Mouse (Mus musculus): ENCODE measurements around the gene Radil.

Radil gene

GRCm38 (mm10) chr5:142550706-142551652, at the start of gene Radil:
Gene Radil, minus strand, starts transcription at chr5:142551098.
- DNase-seq (ENCODE audit: low spot score) = peak; percentile 94

- DNase-seq (ENCODE audit: low spot score) = no peak
Measured at GRCm38 (mm10) chr5:142597648-142598390, 46.9 kb upstream of the Radil start.

GRCm38 (mm10) chr5:142596723-142597122, 45.8 kb upstream of the Radil start:
- DNase-seq (ENCODE audit: low spot score) = no peak

- no peak for DNase-seq (ENCODE audit: low spot score)
Measured at GRCm38 (mm10) chr5:142595698-142596097, 44.8 kb upstream of the Radil start.

GRCm38 (mm10) chr5:142590953-142591616, 40.2 kb upstream of the Radil start:
- DNase-seq (ENCODE audit: low spot score) = no peak

- no peak for DNase-seq (ENCODE audit: low spot score)
Measured at GRCm38 (mm10) chr5:142583616-142584126, 32.8 kb upstream of the Radil start.

GRCm38 (mm10) chr5:142581517-142581916, 30.6 kb upstream of the Radil start:
- DNase-seq (ENCODE audit: low spot score) = no peak

GRCm38 (mm10) chr5:142578192-142578591, 27.3 kb upstream of the Radil start:
- no peak for DNase-seq (ENCODE audit: low spot score)

GRCm38 (mm10) chr5:142576832-142577231, 25.9 kb upstream of the Radil start:
- DNase-seq (ENCODE audit: low spot score) = no peak

- DNase-seq (ENCODE audit: low spot score) = no peak
Measured at GRCm38 (mm10) chr5:142574323-142575057, 23.6 kb upstream of the Radil start.

GRCm38 (mm10) chr5:142564606-142565005, 13.7 kb upstream of the Radil start:
- no peak for DNase-seq (ENCODE audit: low spot score)

- DNase-seq (ENCODE audit: low spot score) = no peak
Measured at GRCm38 (mm10) chr5:142560261-142560660, 9.4 kb upstream of the Radil start.

GRCm38 (mm10) chr5:142557397-142558067, 6.6 kb upstream of the Radil start:
- peak; percentile 25 for DNase-seq (ENCODE audit: low spot score)

- DNase-seq (ENCODE audit: low spot score) = no peak
Measured at GRCm38 (mm10) chr5:142556721-142557120, 5.8 kb upstream of the Radil start.

- DNase-seq (ENCODE audit: low spot score) = no peak
Measured at GRCm38 (mm10) chr5:142555866-142556265, 5.0 kb upstream of the Radil start.

GRCm38 (mm10) chr5:142549961-142550705, 765 bp downstream of the Radil start:
- no peak for DNase-seq (ENCODE audit: low spot score)

- DNase-seq (ENCODE audit: low spot score) = no peak
Measured at GRCm38 (mm10) chr5:142549441-142549840, 1.5 kb downstream of the Radil start.

- DNase-seq (ENCODE audit: low spot score) = no peak
Measured at GRCm38 (mm10) chr5:142547066-142547465, 3.8 kb downstream of the Radil start.

GRCm38 (mm10) chr5:142546344-142546743, 4.6 kb downstream of the Radil start:
- no peak for DNase-seq (ENCODE audit: low spot score)
